In genomic region chr10:119028480-119029137, GRCm38 (mm10) we compare ENCODE assay signal across 22 mouse cellular contexts.
A peak's percentile ranks its signal among the peaks of the same experiment; 100 is the strongest.
DNase-seq lines count a peak whose midpoint lies in the region; ATAC-seq lines count a peak whose summit lies in the region.
"Had no signal": no experiment of that assay in that cellular context is flagged by ENCODE, and none has a peak within 500 bp of the region (broad histone marks: within the 10 kb centered on the region; RNA-seq: fewer than 3 reads in every experiment).

No protein-coding gene starts in this region.

- WGBS in forebrain, embryonic 14.5 days: 73% methylated on average over 3 of the region's 3 CpGs
- 75% methylated on average over 3 of the region's 3 CpGs for WGBS in forebrain, embryonic 11.5 days

- 0 out of 2 replicates have a peak overlapping the region, but pooled peaks have one; percentile 9 for H3K27ac ChIP-seq in forebrain, embryonic 14.5 days (ENCODE audit: low read depth, low read length)
- no peak overlapping the region for H3K27ac ChIP-seq in forebrain, embryonic 11.5 days (ENCODE audit: low read depth, low read length)
- H3K27ac ChIP-seq: embryonic facial prominence, embryonic 15.5 days; forebrain, embryonic 10.5 days; hindbrain, embryonic 12.5 days had no signal

- H3K36me3 ChIP-seq in forebrain, embryonic 14.5 days (ENCODE audit: control insufficient read depth, insufficient read depth, low read length): no peaks in the 10 kb centered on the region
- H3K36me3 ChIP-seq in forebrain, embryonic 11.5 days (ENCODE audit: control insufficient read depth, insufficient read depth, low read length): no peaks in the 10 kb centered on the region
- H3K36me3 ChIP-seq in megakaryocyte, embryonic 14.5 days (replicated peaks; ENCODE audit: low read length): no peaks in the 10 kb centered on the region
- no peaks in the 10 kb centered on the region for H3K36me3 ChIP-seq in splenic B cell, adult 2 months (ENCODE audit: control insufficient read depth, insufficient read depth, low read length, poor library complexity, severe bottlenecking)
- H3K36me3 ChIP-seq: embryonic facial prominence, embryonic 15.5 days; forebrain, embryonic 10.5 days; hindbrain, embryonic 12.5 days had no signal

- no peak for DNase-seq in forebrain, embryonic 14.5 days (ENCODE audit: low spot score)
- DNase-seq in forebrain, embryonic 11.5 days (ENCODE audit: low spot score): no peak
- peak; percentile 69 for DNase-seq in splenic B cell, adult 2 months (ENCODE audit: low read depth, low spot score)
- DNase-seq in cerebellum, adult 9-11 months: no peak
- no peak for DNase-seq in left cerebral cortex, postnatal 4 days
- DNase-seq: adrenal gland, postnatal 14 days; cerebellum, adult 11-12 months; cerebellum, postnatal 10 days; embryo, embryonic 11 days; gastrocnemius, postnatal 10 days; heart, adult 11 months; heart, postnatal 10 days; heart, postnatal 4 days had no signal

- intact Hi-C loops in left cerebral cortex, postnatal 4 days (cut with DNase I): no loop called here

- no peak overlapping the region for H3K4me2 ChIP-seq in forebrain, embryonic 14.5 days (ENCODE audit: low read length)
- no peak overlapping the region for H3K4me2 ChIP-seq in forebrain, embryonic 11.5 days (ENCODE audit: low read depth, low read length, severe bottlenecking)
- H3K4me2 ChIP-seq: embryonic facial prominence, embryonic 15.5 days; hindbrain, embryonic 12.5 days had no signal

- no peak overlapping the region for H3K4me3 ChIP-seq in forebrain, embryonic 14.5 days (ENCODE audit: low read depth, low read length)
- no peak overlapping the region for H3K4me3 ChIP-seq in forebrain, embryonic 11.5 days (ENCODE audit: low read depth, low read length)
- peak overlapping the region; percentile 11 for H3K4me3 ChIP-seq in megakaryocyte, embryonic 14.5 days (replicated peaks)
- H3K4me3 ChIP-seq: embryonic facial prominence, embryonic 15.5 days; erythroblast, embryonic 14.5 days; forebrain, embryonic 10.5 days; hindbrain, embryonic 12.5 days had no signal

- H3K4me1 ChIP-seq in forebrain, embryonic 14.5 days (ENCODE audit: control insufficient read depth, insufficient read depth, low read length): no peaks in the 10 kb centered on the region
- H3K4me1 ChIP-seq in forebrain, embryonic 11.5 days (replicated peaks; ENCODE audit: control insufficient read depth, insufficient read depth, low read length): no peaks in the 10 kb centered on the region
- H3K4me1 ChIP-seq in megakaryocyte, embryonic 14.5 days: peaks cover 20% of the 10 kb centered on the region

- H3K9ac ChIP-seq in forebrain, embryonic 14.5 days (ENCODE audit: low read length): no peak overlapping the region
- no peak overlapping the region for H3K9ac ChIP-seq in forebrain, embryonic 11.5 days (ENCODE audit: low read length)
- H3K9ac ChIP-seq: embryonic facial prominence, embryonic 15.5 days; hindbrain, embryonic 12.5 days had no signal

- H3K27me3 ChIP-seq in forebrain, embryonic 14.5 days (replicated peaks; ENCODE audit: control insufficient read depth, insufficient read depth, low read length): no peaks in the 10 kb centered on the region
- no peaks in the 10 kb centered on the region for H3K27me3 ChIP-seq in forebrain, embryonic 11.5 days (ENCODE audit: control insufficient read depth, insufficient read depth, low read length)
- H3K27me3 ChIP-seq in megakaryocyte, embryonic 14.5 days (replicated peaks): peaks cover 22% of the 10 kb centered on the region
- no peaks in the 10 kb centered on the region for H3K27me3 ChIP-seq in splenic B cell, adult 2 months (ENCODE audit: control insufficient read depth, insufficient read depth, low read length, poor library complexity, severe bottlenecking)
- H3K27me3 ChIP-seq: embryonic facial prominence, embryonic 15.5 days; hindbrain, embryonic 12.5 days; Patski had no signal

- no peaks in the 10 kb centered on the region for H3K9me3 ChIP-seq in forebrain, embryonic 14.5 days (replicated peaks; ENCODE audit: control insufficient read depth, low read length)
- H3K9me3 ChIP-seq in forebrain, embryonic 11.5 days (ENCODE audit: control insufficient read depth, low read length): no peaks in the 10 kb centered on the region
- no peaks in the 10 kb centered on the region for H3K9me3 ChIP-seq in megakaryocyte, embryonic 14.5 days
- H3K9me3 ChIP-seq: embryonic facial prominence, embryonic 15.5 days; forebrain, embryonic 10.5 days; hindbrain, embryonic 12.5 days had no signal

- no peak for ATAC-seq in forebrain, embryonic 14.5 days
- ATAC-seq in forebrain, embryonic 11.5 days (replicated peaks; ENCODE audit: low FRiP score): no peak
- peak; percentile 81 for ATAC-seq in common myeloid progenitor, adult 5-6 weeks (replicated peaks; ENCODE audit: low read depth, poor library complexity, severe bottlenecking)
- ATAC-seq: activated CD4-positive, CD25-positive, alpha-beta regulatory T cell, adult 4 months; hindbrain, embryonic 16.5 days; Patski had no signal
